Mouse (Mus musculus) hindbrain, embryonic 11.5 days (tissue): Measurements from ENCODE around the gene Itpka. TPM values are rescaled to one million over a fixed set of nuclear protein-coding genes. Genes with fewer than 3 reads are reported as not detected.

Experiments used
- ATAC-seq: fragments of 200-750 bp; cut with Nextera tagmentation; 2 replicates; pipeline ENCODE4 v1.8.0; 2017; ENCODE audit warnings: mild to moderate bottlenecking, moderate TSS enrichment, moderate library complexity; ENCODE audit not compliant: low FRiP score
- DNase-seq: peaks from one replicate; pipeline ENCODE4 v3.0.0-alpha.2; 2015; ENCODE audit warnings: low spot score
- H3K27ac ChIP-seq: fragments of 300-500 bp; sonication (generic); 2 replicates; pipeline ENCODE4 v1.5.1; 2014; ENCODE audit warnings: mild to moderate bottlenecking, low read depth, low read length
- H3K27me3 ChIP-seq: fragments of 300-500 bp; sonication (generic); 2 replicates; pipeline ENCODE4 v1.6.1; 2014; ENCODE audit warnings: mild to moderate bottlenecking, low read length, moderate library complexity, mixed read lengths; ENCODE audit not compliant: control insufficient read depth, insufficient read depth
- H3K36me3 ChIP-seq: fragments of 300-500 bp; sonication (generic); 2 replicates; pipeline ENCODE4 v1.6.1; 2014; ENCODE audit warnings: mild to moderate bottlenecking, low read length, moderate library complexity, mixed read lengths; ENCODE audit not compliant: control insufficient read depth, insufficient read depth
- H3K4me1 ChIP-seq: fragments of 300-500 bp; sonication (generic); replicated peaks from 2 replicates; pipeline ENCODE4 v1.6.1; 2014; ENCODE audit warnings: low read length, mixed read lengths; ENCODE audit not compliant: control insufficient read depth, insufficient read depth
- H3K4me2 ChIP-seq: fragments of 300-500 bp; sonication (generic); replicated peaks from 2 replicates; pipeline ENCODE4 v1.6.1; 2014; ENCODE audit warnings: mild to moderate bottlenecking, low read depth, low read length
- H3K4me3 ChIP-seq: fragments of 300-500 bp; sonication (generic); 2 replicates; pipeline ENCODE4 v1.5.1; 2014; ENCODE audit warnings: low read depth, low read length
- H3K9ac ChIP-seq: fragments of 300-500 bp; sonication (generic); 2 replicates; pipeline ENCODE4 v1.6.1; 2014; ENCODE audit warnings: low read depth, low read length
- H3K9me3 ChIP-seq: fragments of 300-500 bp; sonication (generic); 2 replicates; pipeline ENCODE4 v1.6.1; 2016; ENCODE audit warnings: low read length; ENCODE audit not compliant: control insufficient read depth
- WGBS: fragments of 180-500 bp; shearing (Covaris S2); extraction: QIAGEN DNeasy Blood & Tissue Kit; methylation state at CpG from one replicate; pipeline ENCODE4 v1.1.7; 2014; 5-methylcytosine and 5-hydroxymethylcytosine counted together
- polyA plus RNA-seq: library from polyadenylated mRNA; unstranded; fragments of >200 nt; fragmentation: Nextera tagmentation; extraction: Ambion mirVana; gene quantifications from 2 replicates; pipeline ENCODE4 v1.2.1, GENCODE M21; 2014

Itpka gene
- polyA plus RNA-seq, 1 experiment from 2014 or later, result 0.60 TPM

- no peak for DNase-seq
- Histone ChIP-seq H3K27me3 (no peaks in the 10 kb centered on the region), H3K4me1 (no peaks in the 10 kb centered on the region), H3K9me3 (no peaks in the 10 kb centered on the region), H3K9ac (no peak overlapping the region), H3K4me2 (no peak overlapping the region), H3K27ac (no peak overlapping the region), H3K36me3 (peaks cover 12% of the 10 kb centered on the region), H3K4me3 (no peak overlapping the region)
- WGBS, result 99% methylated on average over 8 of the region's 8 CpGs
- no peak for ATAC-seq
Measured at GRCm38 (mm10) chr2:119721070-119721469, 21.1 kb upstream of the Itpka start.

- Histone ChIP-seq H3K4me2 (no peak overlapping the region), H3K27me3 (no peaks in the 10 kb centered on the region), H3K9me3 (no peaks in the 10 kb centered on the region), H3K4me3 (no peak overlapping the region), H3K9ac (no peak overlapping the region), H3K4me1 (no peaks in the 10 kb centered on the region), H3K36me3 (peaks cover 31% of the 10 kb centered on the region), H3K27ac (no peak overlapping the region)
- WGBS, result 93% methylated on average over 3 of the region's 3 CpGs
- no peak for DNase-seq
- ATAC-seq, result no peak
Measured at GRCm38 (mm10) chr2:119727762-119728416, 14.2 kb upstream of the Itpka start.

DNA sequence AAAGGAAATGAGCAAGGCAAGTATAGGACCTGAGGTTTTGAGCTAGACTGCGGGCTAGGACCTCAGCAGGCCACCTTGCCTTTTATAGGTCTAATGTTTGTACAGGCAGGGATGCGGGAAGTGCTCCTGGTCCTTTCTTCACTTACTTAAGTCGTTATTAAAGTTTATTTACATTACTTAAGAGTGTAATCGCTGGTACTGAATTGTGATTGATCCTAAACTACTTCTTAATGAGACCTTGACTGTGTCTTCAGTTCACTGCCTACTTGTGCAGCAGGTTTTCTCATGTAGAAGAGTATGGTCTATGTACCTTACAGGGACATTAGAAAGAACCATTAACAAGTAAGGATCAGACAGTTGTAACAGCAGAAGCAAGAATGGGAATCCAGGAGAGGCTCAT, 11.4 kb upstream of the Itpka start:
- 95% methylated on average over 4 of the region's 4 CpGs for WGBS
- H3K27me3 ChIP-seq, result no peaks in the 10 kb centered on the region
- no peak overlapping the region for H3K4me2 ChIP-seq
- no peak for DNase-seq
- H3K9ac ChIP-seq, result no peak overlapping the region
- peaks cover 24% of the 10 kb centered on the region for H3K36me3 ChIP-seq
- H3K9me3 ChIP-seq, result no peaks in the 10 kb centered on the region
- ATAC-seq, result no peak
- H3K4me3 ChIP-seq, result no peak overlapping the region
- H3K27ac ChIP-seq, result no peak overlapping the region
- no peaks in the 10 kb centered on the region for H3K4me1 ChIP-seq

DNA sequence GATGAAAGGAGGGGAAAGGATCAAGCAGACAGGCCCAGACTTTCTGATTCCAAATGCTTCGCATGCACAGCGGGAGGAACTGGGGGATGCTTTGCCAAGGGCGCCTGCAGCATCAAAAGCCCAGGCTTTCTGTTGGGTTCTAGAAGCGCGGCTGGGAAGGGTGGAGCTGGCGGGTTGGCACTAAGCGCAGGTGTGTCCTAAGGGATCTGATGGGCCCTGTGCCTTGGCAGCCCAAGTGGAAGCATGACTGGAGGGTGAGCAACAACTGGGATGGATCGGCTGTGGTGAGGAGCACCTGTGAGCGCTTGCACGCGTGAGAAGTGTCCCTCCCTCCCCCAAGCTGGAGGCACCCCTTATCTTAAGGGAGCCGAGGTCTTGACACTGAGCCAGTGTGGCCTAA, 5.0 kb upstream of the Itpka start:
- WGBS, result 27% methylated on average over 12 of the region's 12 CpGs
- no peak overlapping the region for H3K27ac ChIP-seq
- DNase-seq (no peak), ATAC-seq (no peak)
- no peaks in the 10 kb centered on the region for H3K9me3 ChIP-seq
- H3K4me1 ChIP-seq, result 0 out of 2 replicates have a peak, but pooled peaks cover 4% of the 10 kb centered on the region
- no peak overlapping the region for H3K4me2 ChIP-seq
- no peaks in the 10 kb centered on the region for H3K36me3 ChIP-seq
- H3K4me3 ChIP-seq, result no peak overlapping the region
- no peak overlapping the region for H3K9ac ChIP-seq
- no peaks in the 10 kb centered on the region for H3K27me3 ChIP-seq

DNA sequence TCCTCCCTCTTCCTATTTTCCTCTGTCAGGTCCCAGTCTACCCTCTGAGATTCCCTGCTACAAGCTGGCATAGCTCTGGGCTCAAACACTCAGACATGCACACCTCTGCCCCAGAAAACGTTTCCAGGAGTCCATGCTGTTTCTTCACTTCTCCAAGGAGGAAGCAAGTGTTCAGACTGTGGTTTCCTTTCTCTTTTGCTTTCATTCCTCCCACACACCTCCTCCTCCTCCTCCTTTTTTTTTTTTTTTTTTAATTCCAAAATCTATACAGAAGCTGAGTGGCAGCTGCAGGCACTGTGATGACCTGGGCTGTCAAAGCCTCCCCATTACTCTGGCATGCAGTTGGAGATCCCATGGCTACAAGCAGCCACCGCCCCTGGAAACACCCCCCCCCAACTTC, 1.6 kb upstream of the Itpka start:
- Histone ChIP-seq H3K9ac (no peak overlapping the region), H3K9me3 (no peaks in the 10 kb centered on the region), H3K27ac (no peak overlapping the region), H3K27me3 (peaks cover 31% of the 10 kb centered on the region), H3K4me3 (no peak overlapping the region), H3K4me2 (no peak overlapping the region), H3K36me3 (no peaks in the 10 kb centered on the region), H3K4me1 (peaks cover 19% of the 10 kb centered on the region)
- ATAC-seq, result no peak
- WGBS, result 9% methylated on average over 2 of the region's 2 CpGs
- DNase-seq, result no peak

DNA sequence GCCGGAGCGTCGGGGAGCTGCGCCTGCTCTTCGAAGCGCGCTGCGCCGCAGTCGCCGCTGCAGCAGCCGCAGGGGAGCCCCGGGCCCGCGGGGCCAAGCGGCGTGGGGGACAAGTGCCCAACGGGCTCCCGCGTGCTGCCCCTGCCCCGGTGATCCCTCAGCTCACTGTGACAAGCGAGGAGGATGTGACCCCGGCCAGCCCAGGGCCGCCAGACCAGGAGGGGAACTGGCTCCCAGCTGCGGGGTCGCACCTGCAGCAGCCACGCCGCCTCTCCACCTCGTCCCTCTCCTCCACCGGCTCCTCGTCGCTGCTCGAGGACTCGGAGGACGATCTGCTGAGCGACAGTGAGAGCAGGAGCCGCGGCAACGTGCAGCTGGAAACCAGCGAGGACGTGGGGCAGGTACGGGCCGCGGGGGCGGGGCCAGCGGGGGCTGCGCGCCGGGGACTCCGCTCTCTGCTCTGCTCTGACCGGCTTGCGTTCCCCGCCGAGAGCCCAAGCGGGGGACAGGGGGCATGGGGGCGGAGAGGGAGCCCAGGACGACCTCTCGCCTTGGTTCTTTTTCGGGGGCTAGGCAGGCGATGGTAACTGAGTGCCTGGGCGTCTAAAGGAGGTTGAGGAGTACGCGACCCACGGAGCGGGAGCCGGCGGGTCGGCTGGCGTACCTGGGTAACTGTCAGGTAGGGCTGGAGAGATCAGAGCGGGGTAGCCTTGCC, 481 bp downstream of the Itpka start:
- Histone ChIP-seq H3K4me1 (peaks cover 19% of the 10 kb centered on the region), H3K36me3 (no peaks in the 10 kb centered on the region), H3K9ac (peak overlapping the region; percentile 51), H3K4me2 (peak overlapping the region; percentile 88), H3K27ac (no peak overlapping the region), H3K4me3 (peak overlapping the region; percentile 45), H3K9me3 (no peaks in the 10 kb centered on the region), H3K27me3 (peaks cover 37% of the 10 kb centered on the region)
- WGBS, result under 1% methylated on average over 63 of the region's 70 CpGs
- no peak for DNase-seq
- peak; percentile 51 for ATAC-seq

GRCm38 (mm10) chr2:119743176-119743807, 1.2 kb downstream of the Itpka start:
- WGBS, result 9% methylated on average over 31 of the region's 31 CpGs
- Histone ChIP-seq H3K27ac (no peak overlapping the region), H3K4me3 (peak overlapping the region; percentile 45), H3K9me3 (no peaks in the 10 kb centered on the region), H3K9ac (no peak overlapping the region), H3K4me1 (peaks cover 19% of the 10 kb centered on the region), H3K36me3 (no peaks in the 10 kb centered on the region), H3K4me2 (peak overlapping the region; percentile 88), H3K27me3 (peaks cover 37% of the 10 kb centered on the region)
- ATAC-seq, result no peak
- peak; percentile 41 for DNase-seq

GRCm38 (mm10) chr2:119743808-119744162, 1.6 kb downstream of the Itpka start:
- Histone ChIP-seq H3K4me3 (no peak overlapping the region; the same call in 1 of the 2 replicates), H3K9me3 (no peaks in the 10 kb centered on the region), H3K27ac (no peak overlapping the region), H3K27me3 (peaks cover 37% of the 10 kb centered on the region), H3K4me2 (peak overlapping the region; percentile 25; the same call in 1 of the 2 replicates), H3K4me1 (peaks cover 19% of the 10 kb centered on the region), H3K9ac (no peak overlapping the region), H3K36me3 (no peaks in the 10 kb centered on the region)
- no peak for DNase-seq
- ATAC-seq, result no peak
- 4% methylated on average over 22 of the region's 22 CpGs for WGBS
